ENCODE assay signal across 8 mouse cellular contexts in the genomic region with DNA sequence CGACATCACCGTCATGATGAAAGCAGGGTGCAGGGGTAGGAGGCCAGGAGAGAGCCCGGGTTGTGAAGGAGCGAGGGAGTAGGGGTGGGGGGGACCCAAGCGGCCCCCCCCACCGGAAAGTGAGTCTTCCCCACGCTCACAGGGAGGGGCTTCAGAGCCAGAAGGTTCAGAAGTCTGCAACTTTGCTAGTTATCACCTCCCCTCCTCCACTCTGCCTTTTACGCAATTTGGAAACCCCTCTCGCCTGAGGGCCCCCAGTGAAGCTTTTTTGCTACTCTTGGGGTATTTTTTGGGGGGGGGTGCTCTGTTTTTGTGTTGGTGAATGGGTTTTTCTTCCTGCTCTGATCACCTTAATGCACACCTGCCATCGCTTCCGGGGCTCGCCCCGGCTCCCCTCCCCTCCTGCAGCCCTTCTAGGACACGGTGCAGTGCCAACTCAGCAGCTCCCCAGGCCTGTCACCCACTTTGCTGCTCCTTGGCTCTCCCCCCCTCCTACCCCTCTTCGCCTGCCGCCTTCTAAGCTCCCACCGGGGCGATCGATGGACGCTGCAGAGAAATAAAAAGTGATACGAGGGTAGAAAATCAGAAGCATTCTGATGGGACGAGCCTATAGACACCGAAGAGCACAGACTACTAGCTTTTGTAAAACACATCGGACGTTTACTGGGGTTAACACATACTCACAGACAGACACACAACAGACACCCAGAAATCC. TPM values are rescaled to one million over a fixed set of nuclear protein-coding genes. Genes with fewer than 3 reads are reported as not detected.
DNase-seq lines count a peak whose midpoint lies in the region; ATAC-seq and TF ChIP-seq lines count a peak whose summit lies in the region.

No protein-coding gene starts in this region.

- no peak for TF ChIP-seq EP300 in heart, adult 2 months (IDR thresholded peaks at IDR 0.05; ENCODE audit: insufficient read depth, low read depth, low read length)

- H3K4me2 ChIP-seq in lung, embryonic 16.5 days (ENCODE audit: low read depth, low read length): peak overlapping the region; percentile 57
- peak overlapping the region; percentile 97 for H3K4me2 ChIP-seq in hindbrain, postnatal 0 days (ENCODE audit: low read depth, low read length)
- H3K4me2 ChIP-seq in neural tube, embryonic 12.5 days (replicated peaks): peak overlapping the region; percentile 84

- H3K79me2 ChIP-seq in heart, adult 2 months (replicated peaks; ENCODE audit: control insufficient read depth, insufficient read depth, low read length): no peaks in the 10 kb centered on the region

- H3K27me3 ChIP-seq in lung, embryonic 16.5 days (ENCODE audit: control insufficient read depth, insufficient read depth, low read depth, low read length): peaks cover 72% of the 10 kb centered on the region
- H3K27me3 ChIP-seq in hindbrain, postnatal 0 days (ENCODE audit: insufficient read depth, low read length): 0 out of 2 replicates have a peak, but pooled peaks cover 4% of the 10 kb centered on the region
- H3K27me3 ChIP-seq in neural tube, embryonic 12.5 days (replicated peaks): peaks cover 54% of the 10 kb centered on the region
- peaks cover 22% of the 10 kb centered on the region for H3K27me3 ChIP-seq in heart, adult 2 months (ENCODE audit: control insufficient read depth, insufficient read depth, low read length)

- 2% methylated on average over 25 of the region's 25 CpGs for WGBS in lung, embryonic 16.5 days
- WGBS in hindbrain, postnatal 0 days: under 1% methylated on average over 25 of the region's 25 CpGs
- under 1% methylated on average over 25 of the region's 25 CpGs for WGBS in neural tube, embryonic 12.5 days
- WGBS in heart, adult 2 months: 2% methylated on average over 25 of the region's 25 CpGs

- no peak overlapping the region for H3K27ac ChIP-seq in lung, embryonic 16.5 days (ENCODE audit: low read length)
- H3K27ac ChIP-seq in hindbrain, postnatal 0 days: no peak overlapping the region
- no peak overlapping the region for H3K27ac ChIP-seq in neural tube, embryonic 12.5 days
- H3K27ac ChIP-seq in heart, adult 2 months: no peak overlapping the region

- H3K4me3 ChIP-seq in lung, embryonic 16.5 days (ENCODE audit: low read length): peak overlapping the region; percentile 50
- peak overlapping the region; percentile 60 for H3K4me3 ChIP-seq in hindbrain, postnatal 0 days (ENCODE audit: low read length)
- peak overlapping the region; percentile 53 for H3K4me3 ChIP-seq in neural tube, embryonic 12.5 days
- no peak overlapping the region for H3K4me3 ChIP-seq in heart, adult 2 months

- no peak for TF ChIP-seq POLR2A in heart, adult 2 months (IDR thresholded peaks at IDR 0.05; ENCODE audit: insufficient read depth, low read depth, low read length)

- TF ChIP-seq CTCF in hindbrain, postnatal 0 days (IDR thresholded peaks at IDR 0.05; ENCODE audit: low read depth): no peak
- no peak for TF ChIP-seq CTCF in heart, adult 2 months (IDR thresholded peaks at IDR 0.05)

- intact Hi-C loops in heart, adult 2 months (cut with DNase I): no loop called here

- peaks cover 31% of the 10 kb centered on the region for H3K4me1 ChIP-seq in lung, embryonic 16.5 days (replicated peaks; ENCODE audit: control insufficient read depth, insufficient read depth, low read length)
- peaks cover 11% of the 10 kb centered on the region; the same call in 1 of the 2 replicates for H3K4me1 ChIP-seq in hindbrain, postnatal 0 days (ENCODE audit: insufficient read depth, low read length)
- H3K4me1 ChIP-seq in neural tube, embryonic 12.5 days: peaks cover 17% of the 10 kb centered on the region
- peaks cover 2% of the 10 kb centered on the region; the same call in 1 of the 2 replicates for H3K4me1 ChIP-seq in heart, adult 2 months (ENCODE audit: control insufficient read depth, insufficient read depth, low read length)

- no peak for ATAC-seq in lung, embryonic 16.5 days (ENCODE audit: low read depth)
- no peak for ATAC-seq in hindbrain, postnatal 0 days
- no peak for ATAC-seq in neural tube, embryonic 12.5 days (ENCODE audit: low FRiP score, low read depth)

- no peaks in the 10 kb centered on the region for H3K36me3 ChIP-seq in lung, embryonic 16.5 days (ENCODE audit: control insufficient read depth, insufficient read depth, low read length)
- H3K36me3 ChIP-seq in hindbrain, postnatal 0 days (ENCODE audit: insufficient read depth, low read length): no peaks in the 10 kb centered on the region
- H3K36me3 ChIP-seq in neural tube, embryonic 12.5 days: no peaks in the 10 kb centered on the region
- H3K36me3 ChIP-seq in heart, adult 2 months (ENCODE audit: control insufficient read depth, insufficient read depth, low read length): no peaks in the 10 kb centered on the region

- DNase-seq in adrenal gland, postnatal 10 days: peak; percentile 1
- no peak for DNase-seq in adrenal gland, postnatal 25 days
- DNase-seq in lung, adult 18-20 months: no peak
- DNase-seq in hindbrain, postnatal 0 days (ENCODE audit: low spot score): no peak
- DNase-seq in frontal cortex, postnatal 36 days (ENCODE audit: low spot score in 2 of 2): no peak
- no peak for DNase-seq in heart, adult 2 months

- no peaks in the 10 kb centered on the region for H3K9me3 ChIP-seq in lung, embryonic 16.5 days (ENCODE audit: control insufficient read depth, low read length)
- no peaks in the 10 kb centered on the region for H3K9me3 ChIP-seq in hindbrain, postnatal 0 days (ENCODE audit: low read length)
- no peaks in the 10 kb centered on the region for H3K9me3 ChIP-seq in neural tube, embryonic 12.5 days

- peak overlapping the region; percentile 4; the same call in 1 of the 2 replicates for H3K9ac ChIP-seq in lung, embryonic 16.5 days (ENCODE audit: low read length)
- peak overlapping the region; percentile 60 for H3K9ac ChIP-seq in hindbrain, postnatal 0 days (replicated peaks; ENCODE audit: low read length)
- 0 out of 2 replicates have a peak overlapping the region, but pooled peaks have one; percentile 58 for H3K9ac ChIP-seq in neural tube, embryonic 12.5 days
- H3K9ac ChIP-seq in heart, adult 2 months (ENCODE audit: low read depth, low read length): no peak overlapping the region

RNA-seq across cellular contexts. Expression of a gene that starts 2.7 kb away (rescaled TPM):
- total RNA-seq in adrenal gland, postnatal 10 days (2021): 1 to 10 TPM; 2.6 to 3.1 TPM
- 1.1 and 1.2 TPM in 2 replicates for total RNA-seq in adrenal gland, postnatal 25 days (2021)
- 0.11 and 0.14 TPM in 2 replicates for polyA plus RNA-seq in lung, embryonic 16.5 days (2015; fragmentation: Nextera tagmentation; extraction: Ambion mirVana)
- total RNA-seq in hindbrain, postnatal 0 days (2014; rRNA removed): 8.9 and 9.4 TPM in 2 replicates
- polyA plus RNA-seq in hindbrain, postnatal 0 days (2015; fragmentation: Nextera tagmentation; extraction: Ambion mirVana): 7.2 and 7.9 TPM in 2 replicates
- 3.5 and 5.6 TPM in 2 replicates for polyA plus RNA-seq in neural tube, embryonic 12.5 days (2016; fragmentation: Nextera tagmentation; extraction: Ambion mirVana)
- total RNA-seq in heart, adult 2 months (2021): 1 to 10 TPM; 2.6 to 2.9 TPM
- polyA plus RNA-seq in heart, adult 2 months (2012; rRNA removed): 1.8 and 2.2 TPM in 2 replicates
